Mouse (Mus musculus) c-Kit-positive CD71-negative TER-119-negative erythroid progenitor cells, embryonic 14.5 days (primary cell): ENCODE data around the gene Rbpj.
"Not testable (repeated sequence)": the region's sequence is repeated elsewhere in the genome, so short reads cannot be mapped to it uniquely, and the experiment has no call there.

Source experiments
- DNase-seq: peaks from one replicate; pipeline ENCODE4 v3.0.0-alpha.2; 2013; ENCODE audit warnings: low read depth

Gene Rbpj

DNA sequence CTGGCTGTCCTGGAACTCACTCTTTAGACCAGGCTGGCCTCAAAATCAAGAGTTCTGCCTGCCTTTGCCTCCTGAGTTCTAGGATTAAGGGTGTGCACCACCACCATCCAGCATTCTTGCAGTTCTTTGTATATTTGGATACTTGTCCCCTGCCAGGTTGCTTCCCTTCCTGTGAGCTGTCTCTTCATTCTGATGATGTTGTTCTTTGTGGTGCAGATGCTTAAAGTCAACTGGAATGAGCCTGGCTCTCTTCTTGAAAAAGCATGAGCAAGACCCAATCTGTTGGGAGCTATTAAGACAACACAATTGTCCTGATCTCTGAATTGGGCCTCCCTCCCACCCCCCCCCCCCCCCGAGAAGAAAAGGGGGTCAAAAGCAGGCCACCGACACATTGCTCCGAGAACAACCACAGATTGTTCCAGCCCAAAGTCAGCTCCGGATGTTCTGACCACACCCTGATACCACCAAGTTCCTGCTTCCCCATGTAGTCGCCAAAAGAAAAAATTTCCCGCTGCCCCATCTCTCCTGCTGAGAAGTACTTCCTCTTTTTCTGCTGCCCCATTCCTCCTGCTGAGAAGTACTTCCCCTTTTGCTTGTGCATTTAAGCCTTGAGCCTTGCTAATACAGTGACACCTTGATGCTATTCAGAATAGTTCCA lies 207.7 kb downstream of the Rbpj start:
- not testable (repeated sequence) for DNase-seq

DNA sequence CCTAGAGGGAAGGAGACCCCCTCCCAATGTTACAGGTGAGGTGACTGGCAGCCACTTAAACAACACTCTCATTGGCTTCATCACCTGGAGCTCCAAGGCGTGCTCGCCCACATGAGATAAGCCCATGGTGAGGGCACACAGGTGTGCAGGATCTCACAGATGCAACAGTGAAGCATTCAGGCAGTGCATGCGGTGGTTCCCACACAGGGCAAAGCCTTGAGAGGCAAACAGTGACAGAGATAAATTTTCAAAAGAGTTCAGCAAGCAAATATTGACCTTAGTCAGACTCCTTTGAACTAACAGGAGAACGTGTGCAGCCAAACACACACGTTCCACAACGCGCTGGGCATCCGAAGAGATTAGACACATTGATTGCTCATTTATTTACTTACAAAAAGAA lies 210.7 kb downstream of the Rbpj start:
- no peak for DNase-seq

DNA sequence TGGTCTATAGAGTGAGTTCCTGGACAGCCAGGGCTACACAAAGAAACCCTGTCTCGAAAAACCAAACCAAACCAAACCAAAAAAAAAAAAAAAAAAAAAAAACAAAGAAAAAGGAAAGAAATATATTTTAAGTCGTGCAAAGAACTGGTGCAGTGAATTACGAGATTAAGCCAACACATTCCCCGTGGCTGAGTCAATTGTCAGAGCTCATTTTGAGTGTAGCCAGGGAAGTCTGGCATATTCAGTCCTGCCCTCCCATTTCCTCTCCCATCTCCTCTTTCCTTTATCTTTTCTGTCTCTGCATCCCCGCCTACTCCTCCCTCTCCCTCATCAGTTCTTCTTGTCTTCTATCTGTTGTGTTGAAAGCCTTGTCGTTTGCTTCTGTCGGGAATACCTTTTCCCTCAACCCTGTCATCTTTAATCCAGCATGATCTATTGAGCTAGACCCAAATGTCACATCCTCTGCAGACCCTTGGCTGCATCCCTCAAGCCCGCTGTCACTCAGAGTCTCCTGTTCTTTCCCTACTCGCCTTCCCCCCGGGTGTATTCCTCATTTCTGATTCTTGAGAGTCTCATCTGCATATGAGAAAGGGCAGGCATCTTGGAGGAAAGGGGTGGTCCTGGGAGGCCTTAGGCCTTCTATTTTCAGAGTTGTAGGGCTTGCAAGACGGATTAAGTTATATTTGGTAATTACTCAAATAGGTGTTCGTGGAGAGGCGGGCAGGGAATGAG lies 212.2 kb downstream of the Rbpj start:
- no peak for DNase-seq

DNA sequence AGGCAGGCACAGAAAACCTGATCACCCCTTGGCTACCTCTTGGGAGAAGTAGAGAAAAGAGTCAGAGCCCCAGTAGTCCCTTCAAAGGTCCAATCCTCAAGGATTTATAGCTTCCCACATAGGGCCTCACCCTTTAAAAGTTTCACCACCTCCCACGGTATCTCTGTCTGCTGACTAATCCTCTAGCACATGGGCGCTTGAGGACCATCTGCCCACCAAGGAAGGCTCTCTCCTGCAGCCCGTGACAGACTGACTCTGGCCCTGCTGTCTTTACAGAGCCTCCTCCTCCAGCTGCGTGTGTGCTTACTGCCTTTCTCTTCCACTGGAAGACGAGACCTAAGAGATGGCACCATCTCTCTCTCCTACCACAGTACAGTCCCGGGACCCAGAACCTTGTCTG lies 213.7 kb downstream of the Rbpj start:
- DNase-seq: no peak

DNA sequence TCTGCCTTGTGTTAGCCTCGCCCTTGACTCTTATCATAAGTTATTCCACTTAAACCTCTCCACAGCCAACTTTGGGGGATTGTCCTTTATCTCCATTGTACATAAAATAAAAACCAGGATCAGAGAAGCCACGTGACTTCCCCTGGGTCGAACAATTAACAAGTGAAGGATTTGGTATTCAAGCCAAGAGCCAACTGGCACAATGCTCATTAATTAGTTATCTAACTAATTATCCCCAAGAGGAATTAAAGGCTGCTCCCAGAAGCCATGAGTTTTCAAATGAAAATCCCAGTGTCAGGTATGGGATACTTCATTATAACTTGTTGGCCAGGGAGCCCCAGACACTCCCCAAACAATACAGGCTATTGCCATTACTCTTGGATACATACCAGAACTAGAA lies 218.0 kb downstream of the Rbpj start:
- DNase-seq: no peak

DNA sequence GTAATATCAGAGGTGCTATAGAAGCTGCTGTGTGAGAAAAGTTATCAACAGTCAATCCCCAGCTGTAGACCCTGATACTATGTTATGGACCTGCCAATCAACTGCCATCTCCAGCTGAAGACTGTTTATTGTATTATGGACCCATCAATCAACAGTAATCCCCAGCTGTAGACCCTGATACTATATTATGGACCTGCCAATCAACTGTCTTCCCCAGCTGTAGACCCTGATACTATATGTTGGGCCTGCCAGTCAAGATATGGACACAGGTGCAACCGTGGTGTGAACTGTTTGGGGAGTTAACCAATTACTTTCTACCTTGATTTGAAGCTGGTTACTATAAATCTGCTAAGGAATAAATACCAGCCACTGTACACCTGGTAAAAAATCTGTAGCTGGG lies 218.5 kb downstream of the Rbpj start:
- DNase-seq: no peak

DNA sequence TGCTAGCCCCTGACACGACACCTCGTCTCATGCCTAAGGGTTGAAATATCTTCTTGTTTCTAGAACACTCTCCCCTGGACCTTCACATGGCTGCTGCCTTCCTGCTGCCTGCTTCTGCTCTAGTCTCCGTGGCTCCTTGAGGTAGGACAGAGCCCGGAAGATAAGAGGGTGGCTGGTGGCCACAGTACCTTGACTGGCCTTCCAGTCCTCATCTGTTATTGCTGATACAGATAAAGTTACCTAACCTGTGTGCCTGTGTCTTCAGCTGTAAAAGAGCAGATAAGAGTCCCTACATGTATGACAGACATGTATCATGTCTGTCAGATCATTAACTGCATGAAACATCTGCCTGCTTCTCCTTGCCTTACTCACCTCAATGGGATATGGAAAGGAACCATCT lies 219.7 kb downstream of the Rbpj start:
- no peak for DNase-seq

DNA sequence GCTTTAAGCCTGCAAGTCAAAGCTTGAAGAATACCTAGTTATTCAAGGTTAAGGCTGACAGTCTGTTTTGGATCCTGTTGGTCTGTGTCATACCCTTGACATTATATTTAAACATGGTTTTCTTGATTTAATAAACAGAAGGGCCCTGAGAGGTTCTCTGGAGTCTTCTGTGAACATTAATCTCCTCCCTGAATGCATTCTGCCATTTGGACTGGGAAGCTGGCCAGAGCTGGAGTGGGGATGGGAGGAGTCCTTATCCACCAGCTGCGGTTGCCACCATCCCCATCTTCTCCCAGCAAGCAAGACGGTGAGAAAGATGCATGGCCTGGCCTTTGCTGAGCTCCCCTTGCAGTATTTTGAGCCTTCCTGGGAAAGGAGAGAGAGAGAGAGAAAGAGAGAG lies 220.4 kb downstream of the Rbpj start:
- no peak for DNase-seq

DNA sequence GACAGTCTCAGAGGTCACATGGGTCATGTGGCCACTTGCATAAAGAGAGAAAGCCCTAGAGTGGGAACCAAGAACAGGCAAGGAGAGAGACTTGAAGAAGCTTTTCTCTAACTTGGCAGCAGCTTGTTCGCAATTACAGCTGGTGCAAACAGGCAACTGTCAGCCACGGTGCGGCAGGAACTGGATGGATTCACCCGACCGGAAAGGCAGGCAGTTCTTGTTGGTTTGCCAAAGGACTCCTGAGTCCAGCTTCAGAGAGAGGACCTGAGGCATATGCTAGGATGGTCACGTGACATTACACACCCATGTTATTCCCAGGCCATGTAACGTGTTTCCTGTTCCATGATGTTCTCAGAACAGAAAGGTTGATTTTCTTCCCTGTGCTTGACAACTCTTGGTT lies 222.4 kb downstream of the Rbpj start:
- no peak for DNase-seq

DNA sequence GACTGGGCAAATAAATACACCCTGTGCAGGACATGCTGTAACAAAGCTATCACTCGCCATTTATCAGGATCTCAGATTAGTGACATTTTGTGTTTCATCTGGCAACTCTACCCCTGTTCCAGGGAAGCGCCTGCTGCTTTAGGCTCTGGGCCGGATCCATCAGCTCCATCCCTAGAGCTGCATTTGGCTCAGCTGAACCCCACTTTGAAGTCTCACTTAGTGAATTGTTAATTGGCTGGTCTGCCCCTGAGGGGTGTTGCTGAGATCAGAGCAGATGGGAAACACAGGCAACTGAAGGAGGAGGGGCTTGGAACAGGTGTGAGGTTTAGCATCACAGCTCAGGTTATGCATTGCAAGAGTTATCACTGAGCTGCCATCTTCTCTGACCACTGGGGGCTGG lies 225.6 kb downstream of the Rbpj start:
- DNase-seq: no peak

DNA sequence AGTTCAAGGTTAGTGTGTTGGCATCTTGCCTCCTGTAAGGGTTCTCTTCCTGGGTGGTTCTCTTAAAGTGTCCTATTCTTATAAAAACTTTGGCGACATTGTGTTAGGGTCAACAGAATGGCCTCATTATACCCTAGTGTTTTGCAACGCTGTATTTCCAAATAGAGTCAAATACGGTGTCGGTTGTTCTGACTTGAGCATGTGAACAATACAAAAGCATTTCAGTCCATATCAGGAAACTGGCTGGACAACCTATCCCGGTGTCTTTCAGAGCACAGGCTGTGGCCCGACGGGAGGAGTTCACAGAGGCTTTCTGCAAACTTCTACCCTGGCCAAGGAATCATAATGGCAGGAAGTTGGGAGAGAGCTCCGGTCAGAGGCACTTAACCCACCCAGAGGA lies 226.1 kb downstream of the Rbpj start:
- DNase-seq: no peak

DNA sequence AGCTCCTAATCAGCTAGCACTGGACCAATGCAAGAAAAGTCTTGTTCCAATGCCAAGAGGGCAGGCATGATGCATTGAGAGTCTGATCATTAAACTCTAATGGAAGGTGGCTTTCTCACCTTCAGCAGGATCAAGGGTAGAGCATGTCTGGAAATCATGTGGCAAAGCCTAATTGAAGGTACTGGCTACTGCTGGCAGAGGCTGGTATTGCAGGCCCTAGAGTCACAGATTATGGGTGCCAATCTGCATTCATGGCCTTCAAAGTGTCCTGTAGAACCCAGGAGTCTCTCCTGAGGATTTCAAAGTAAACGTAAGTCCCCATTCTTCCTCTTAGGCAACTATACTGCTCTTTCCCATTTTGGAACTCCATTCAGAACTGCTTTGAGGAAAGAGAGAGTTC lies 226.7 kb downstream of the Rbpj start:
- no peak for DNase-seq

DNA sequence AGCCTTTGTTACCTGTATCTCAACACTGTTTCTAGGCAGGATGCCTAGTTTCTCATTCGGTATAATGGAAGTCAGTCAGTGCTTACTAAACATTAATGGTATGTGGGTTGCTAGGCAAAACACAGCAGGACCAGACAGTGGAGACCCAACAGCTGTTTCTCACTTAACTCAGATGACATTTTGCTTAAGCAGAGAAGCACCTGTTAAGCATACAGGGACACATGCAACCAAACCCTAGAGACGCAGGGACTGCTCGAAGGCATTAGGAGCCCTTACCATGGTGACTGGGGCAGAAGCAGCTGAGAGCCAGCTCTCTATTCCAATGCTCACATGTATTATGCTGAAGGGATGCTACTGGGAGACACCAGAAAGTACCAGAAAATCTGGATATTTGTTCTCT lies 230.7 kb downstream of the Rbpj start:
- DNase-seq: no peak

DNA sequence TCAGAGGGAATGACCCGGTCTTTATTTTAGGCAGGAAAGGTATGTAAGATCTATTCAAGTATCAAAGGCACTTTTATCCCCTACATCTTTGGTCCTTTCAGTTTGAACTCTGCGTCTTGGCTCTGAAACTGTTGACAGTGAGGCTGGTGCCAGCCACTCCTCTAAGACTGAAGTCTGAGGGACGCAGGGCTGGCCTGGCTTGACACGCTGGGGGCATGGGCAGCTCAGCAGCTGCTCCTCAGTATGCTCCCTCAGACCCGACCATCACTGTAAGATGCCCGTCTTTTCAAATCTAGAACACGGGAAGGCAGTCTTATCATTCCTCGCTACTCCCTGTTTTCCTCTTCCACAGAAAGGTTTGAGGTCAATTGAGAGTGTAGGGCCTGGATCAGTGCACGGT lies 231.8 kb downstream of the Rbpj start:
- DNase-seq: no peak

DNA sequence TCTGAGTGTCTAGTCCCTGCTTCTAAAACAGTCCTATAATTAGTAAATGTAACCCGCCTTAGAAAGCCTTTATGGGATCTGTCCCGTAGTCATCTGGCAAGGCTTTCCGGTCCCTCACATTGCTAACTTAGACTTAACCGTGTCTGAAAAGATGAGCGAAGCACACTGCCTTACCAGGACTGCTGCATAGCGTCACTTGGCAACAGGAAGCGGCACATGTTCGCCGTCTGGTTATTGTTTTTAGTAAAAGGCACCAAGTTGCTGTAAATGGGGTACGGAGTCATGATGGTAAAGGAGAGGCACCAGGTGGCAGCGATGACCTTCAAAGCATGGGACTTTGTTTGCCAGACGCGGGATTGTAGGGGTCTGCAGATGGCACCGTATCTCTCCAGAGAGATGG lies 236.7 kb downstream of the Rbpj start:
- no peak for DNase-seq
